Mouse (Mus musculus): Measurements from ENCODE around the gene Llcfc1.

DNA sequence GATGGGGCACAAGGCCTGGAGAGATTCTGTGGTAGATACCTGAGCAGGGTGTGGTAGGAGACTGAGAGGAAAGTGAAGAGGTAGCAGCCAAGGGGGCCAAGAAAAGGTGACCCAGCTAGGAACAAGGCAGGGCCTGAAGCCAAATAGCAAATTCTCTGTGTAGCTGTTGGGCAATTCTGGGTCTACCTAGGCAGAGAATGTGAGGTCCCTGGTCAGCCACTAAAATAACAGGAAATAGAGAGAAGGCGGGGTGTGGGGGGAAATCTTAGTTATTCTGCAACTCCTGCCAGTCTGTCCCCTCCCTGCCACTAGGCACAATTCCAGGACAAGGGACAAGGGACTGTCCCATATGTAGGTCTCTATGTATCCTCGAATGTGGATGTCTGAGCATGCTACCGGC is 41.0 kb upstream of the Llcfc1 start:
- TF ChIP-seq CTCF (IDR thresholded peaks at IDR 0.05; ENCODE audit: low read depth) (no peak), EP300 (IDR thresholded peaks at IDR 0.05; ENCODE audit: low read depth) (no peak)
